Mouse (Mus musculus): ENCODE measurements at regions not wholly inside any gene's neighbourhood (a gene's known extent, or its start where the extent isn't known, plus 50 kb on each side); places are given as distances from the start of the nearest gene placed in this dataset.

DNA sequence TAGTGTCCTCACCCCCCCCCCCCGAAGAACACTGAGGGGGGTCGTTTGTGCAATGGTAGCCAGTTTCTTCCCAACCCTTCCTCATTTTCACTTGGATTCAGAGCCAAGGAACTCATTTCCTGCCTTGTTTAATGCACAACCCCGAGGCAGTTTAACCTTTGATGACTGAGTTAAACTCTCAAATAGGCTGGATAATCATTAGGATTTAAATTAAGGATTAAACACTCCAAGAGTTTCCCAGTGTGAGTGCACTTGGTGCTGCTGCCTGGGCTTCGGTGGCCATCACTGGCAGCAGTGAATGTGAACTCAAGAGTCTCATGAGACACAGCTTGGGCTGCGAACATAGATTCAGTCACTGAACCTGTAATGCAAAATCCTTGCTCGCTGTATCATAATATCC is 124.7 kb upstream of the St8sia2 start:
- Histone ChIP-seq H3K4me3 (ENCODE audit: low read depth, low read length) (no peak overlapping the region), H3K4me1 (ENCODE audit: control insufficient read depth, insufficient read depth, low read length) (no peaks in the 10 kb centered on the region), H3K4me2 (ENCODE audit: low read depth) (no peak overlapping the region), H3K27me3 (ENCODE audit: control insufficient read depth, insufficient read depth, low read length) (no peaks in the 10 kb centered on the region), H3K27ac (ENCODE audit: low read depth, low read length) (no peak overlapping the region), H3K36me3 (ENCODE audit: control insufficient read depth, insufficient read depth, low read length) (no peaks in the 10 kb centered on the region), H3K9me3 (ENCODE audit: control insufficient read depth, low read length) (no peaks in the 10 kb centered on the region), H3K9ac (ENCODE audit: low read length) (no peak overlapping the region)
- WGBS: 78% methylated on average over 6 of the region's 6 CpGs
- DNase-seq (ENCODE audit: low spot score): no peak
- ATAC-seq (ENCODE audit: insufficient read depth, low FRiP score, low TSS enrichment): no peak

DNA sequence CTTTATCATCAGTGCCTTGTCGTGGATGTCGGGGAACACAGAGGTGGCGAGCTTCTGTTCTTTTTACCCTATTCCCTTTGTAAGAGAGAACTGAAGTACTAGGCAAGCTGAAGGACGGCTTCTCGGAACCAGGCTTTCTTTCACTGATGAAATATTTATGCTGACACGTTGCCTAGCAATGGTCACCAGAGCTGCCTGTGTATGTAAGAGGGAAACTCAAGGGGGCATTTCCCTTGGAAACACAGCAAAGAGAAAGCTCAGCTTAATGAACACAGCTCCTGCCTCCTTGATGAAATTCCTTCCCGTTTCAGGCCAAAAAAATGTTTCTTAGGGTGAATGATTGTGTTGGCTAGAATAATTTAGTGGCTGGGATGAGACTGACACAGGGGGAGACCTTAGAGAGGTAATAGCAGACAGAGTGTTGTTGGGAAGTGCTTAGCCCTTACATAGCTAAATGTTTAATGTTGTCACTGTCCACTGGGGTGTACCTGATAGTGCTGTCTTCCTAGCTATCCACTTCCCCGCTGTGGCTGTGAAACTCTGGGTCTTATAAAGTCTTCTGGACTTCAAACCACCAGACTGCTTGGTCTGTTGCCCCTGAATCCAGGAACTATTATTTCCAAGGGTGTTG is 116.8 kb upstream of the St8sia2 start:
- peak; percentile 24 for DNase-seq (ENCODE audit: low spot score)
- no peak for ATAC-seq (ENCODE audit: insufficient read depth, low FRiP score, low TSS enrichment)

GRCm38 (mm10) chr7:74112071-74112470 is 98.6 kb upstream of the St8sia2 start:
- no peak overlapping the region for H3K4me3 ChIP-seq (ENCODE audit: low read depth, low read length)
- ATAC-seq (ENCODE audit: insufficient read depth, low FRiP score, low TSS enrichment) (no peak), DNase-seq (ENCODE audit: low spot score) (no peak)
- no peaks in the 10 kb centered on the region for H3K9me3 ChIP-seq (ENCODE audit: control insufficient read depth, low read length)
- H3K9ac ChIP-seq (ENCODE audit: low read length): no peak overlapping the region
- H3K4me1 ChIP-seq (ENCODE audit: control insufficient read depth, insufficient read depth, low read length): no peaks in the 10 kb centered on the region
- H3K27ac ChIP-seq (ENCODE audit: low read depth, low read length): no peak overlapping the region
- no peak overlapping the region for H3K4me2 ChIP-seq (ENCODE audit: low read depth)
- no peaks in the 10 kb centered on the region for H3K36me3 ChIP-seq (ENCODE audit: control insufficient read depth, insufficient read depth, low read length)
- WGBS: 51% methylated on average over 2 of the region's 2 CpGs
- no peaks in the 10 kb centered on the region for H3K27me3 ChIP-seq (ENCODE audit: control insufficient read depth, insufficient read depth, low read length)

More for the DNA sequence above, 116.8 kb upstream of the St8sia2 start:
- peaks cover 4% of the 10 kb centered on the region; the same call in 1 of the 2 replicates for H3K4me1 ChIP-seq (ENCODE audit: control insufficient read depth, insufficient read depth, low read length)
- no peak overlapping the region for H3K4me3 ChIP-seq (ENCODE audit: low read depth, low read length)
- no peaks in the 10 kb centered on the region for H3K27me3 ChIP-seq (ENCODE audit: control insufficient read depth, insufficient read depth, low read length)
- WGBS: 36% methylated on average over 8 of the region's 8 CpGs
- no peak overlapping the region for H3K27ac ChIP-seq (ENCODE audit: low read depth, low read length)
- no peak overlapping the region for H3K4me2 ChIP-seq (ENCODE audit: low read depth)
- H3K9me3 ChIP-seq (ENCODE audit: control insufficient read depth, low read length): no peaks in the 10 kb centered on the region
- no peak overlapping the region for H3K9ac ChIP-seq (ENCODE audit: low read length)
- no peaks in the 10 kb centered on the region for H3K36me3 ChIP-seq (ENCODE audit: control insufficient read depth, insufficient read depth, low read length)

GRCm38 (mm10) chr7:74108347-74108746 is 94.9 kb upstream of the St8sia2 start:
- Histone ChIP-seq H3K27ac (ENCODE audit: low read depth, low read length) (no peak overlapping the region), H3K4me2 (ENCODE audit: low read depth) (no peak overlapping the region), H3K36me3 (ENCODE audit: control insufficient read depth, insufficient read depth, low read length) (no peaks in the 10 kb centered on the region), H3K4me1 (ENCODE audit: control insufficient read depth, insufficient read depth, low read length) (no peaks in the 10 kb centered on the region), H3K9me3 (ENCODE audit: control insufficient read depth, low read length) (no peaks in the 10 kb centered on the region), H3K4me3 (ENCODE audit: low read depth, low read length) (no peak overlapping the region), H3K27me3 (ENCODE audit: control insufficient read depth, insufficient read depth, low read length) (no peaks in the 10 kb centered on the region), H3K9ac (ENCODE audit: low read length) (no peak overlapping the region)
- 67% methylated on average over 3 of the region's 3 CpGs for WGBS
- no peak for DNase-seq (ENCODE audit: low spot score)
- no peak for ATAC-seq (ENCODE audit: insufficient read depth, low FRiP score, low TSS enrichment)

GRCm38 (mm10) chr7:74107176-74107928 is 93.9 kb upstream of the St8sia2 start:
- H3K4me3 ChIP-seq (ENCODE audit: low read depth, low read length): no peak overlapping the region

DNA sequence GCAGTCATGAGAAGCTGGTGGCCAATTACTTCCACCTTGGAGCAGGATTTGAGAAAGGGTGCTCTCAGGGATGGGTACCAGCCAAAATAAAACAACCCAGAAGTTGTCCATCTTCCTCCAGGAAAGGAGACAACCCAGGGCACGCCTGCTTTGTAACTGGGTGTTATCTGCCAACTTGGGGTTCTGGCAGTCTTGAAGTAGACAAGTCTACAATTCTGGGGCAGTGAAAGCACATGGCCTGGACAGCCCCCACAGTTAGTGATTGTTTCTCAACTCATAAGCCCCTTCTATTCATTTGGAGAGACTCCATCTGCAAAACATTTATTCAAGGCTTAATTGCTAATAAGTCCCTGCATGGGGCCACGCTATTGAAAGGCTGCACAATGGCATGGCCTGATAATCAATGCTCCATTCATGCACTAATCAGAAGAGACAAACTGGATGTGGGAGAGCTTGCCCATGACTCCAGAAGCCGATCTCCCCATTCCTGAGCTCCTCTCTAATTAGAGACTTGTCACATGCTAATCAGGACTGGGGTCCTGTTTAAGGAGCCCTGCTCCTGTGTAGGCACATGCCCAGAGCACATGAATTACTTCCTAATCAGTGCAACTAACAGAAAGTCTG is 78.0 kb upstream of the St8sia2 start:
- ATAC-seq (ENCODE audit: insufficient read depth, low FRiP score, low TSS enrichment): no peak
- WGBS: 64% methylated on average over 3 of the region's 3 CpGs
- no peak for DNase-seq (ENCODE audit: low spot score)

More at GRCm38 (mm10) chr7:74107176-74107928, 93.9 kb upstream of the St8sia2 start:
- no peaks in the 10 kb centered on the region for H3K9me3 ChIP-seq (ENCODE audit: control insufficient read depth, low read length)
- no peaks in the 10 kb centered on the region for H3K27me3 ChIP-seq (ENCODE audit: control insufficient read depth, insufficient read depth, low read length)
- H3K9ac ChIP-seq (ENCODE audit: low read length): no peak overlapping the region
- H3K27ac ChIP-seq (ENCODE audit: low read depth, low read length): no peak overlapping the region
- DNase-seq (ENCODE audit: low spot score) (peak; percentile 40), ATAC-seq (ENCODE audit: insufficient read depth, low FRiP score, low TSS enrichment) (no peak)
- WGBS: 65% methylated on average over 5 of the region's 5 CpGs
- H3K4me2 ChIP-seq (ENCODE audit: low read depth): no peak overlapping the region
- no peaks in the 10 kb centered on the region for H3K4me1 ChIP-seq (ENCODE audit: control insufficient read depth, insufficient read depth, low read length)
- no peaks in the 10 kb centered on the region for H3K36me3 ChIP-seq (ENCODE audit: control insufficient read depth, insufficient read depth, low read length)

GRCm38 (mm10) chr7:74080846-74081235 is 67.4 kb upstream of the St8sia2 start:
- Histone ChIP-seq H3K27me3 (ENCODE audit: control insufficient read depth, insufficient read depth, low read length) (no peaks in the 10 kb centered on the region), H3K36me3 (ENCODE audit: control insufficient read depth, insufficient read depth, low read length) (no peaks in the 10 kb centered on the region), H3K9ac (ENCODE audit: low read length) (no peak overlapping the region), H3K27ac (ENCODE audit: low read depth, low read length) (no peak overlapping the region), H3K4me3 (ENCODE audit: low read depth, low read length) (no peak overlapping the region), H3K4me2 (ENCODE audit: low read depth) (no peak overlapping the region), H3K9me3 (ENCODE audit: control insufficient read depth, low read length) (no peaks in the 10 kb centered on the region), H3K4me1 (ENCODE audit: control insufficient read depth, insufficient read depth, low read length) (no peaks in the 10 kb centered on the region)
- 70% methylated on average over 4 of the region's 4 CpGs for WGBS
- DNase-seq (ENCODE audit: low spot score): no peak
- ATAC-seq (ENCODE audit: insufficient read depth, low FRiP score, low TSS enrichment): no peak

More for the DNA sequence above, 78.0 kb upstream of the St8sia2 start:
- H3K27ac ChIP-seq (ENCODE audit: low read depth, low read length): no peak overlapping the region
- no peaks in the 10 kb centered on the region for H3K9me3 ChIP-seq (ENCODE audit: control insufficient read depth, low read length)
- H3K4me2 ChIP-seq (ENCODE audit: low read depth): no peak overlapping the region
- H3K4me1 ChIP-seq (ENCODE audit: control insufficient read depth, insufficient read depth, low read length): no peaks in the 10 kb centered on the region
- no peak overlapping the region for H3K4me3 ChIP-seq (ENCODE audit: low read depth, low read length)
- no peak overlapping the region for H3K9ac ChIP-seq (ENCODE audit: low read length)
- no peaks in the 10 kb centered on the region for H3K27me3 ChIP-seq (ENCODE audit: control insufficient read depth, insufficient read depth, low read length)
- no peaks in the 10 kb centered on the region for H3K36me3 ChIP-seq (ENCODE audit: control insufficient read depth, insufficient read depth, low read length)

- 72% methylated on average over 9 of the region's 9 CpGs for WGBS
- H3K9ac ChIP-seq (ENCODE audit: low read length): no peak overlapping the region
Measured at GRCm38 (mm10) chr7:74080079-74080845, 66.8 kb upstream of the St8sia2 start.

More at GRCm38 (mm10) chr7:74080079-74080845, 66.8 kb upstream of the St8sia2 start:
- ATAC-seq (ENCODE audit: insufficient read depth, low FRiP score, low TSS enrichment): no peak
- H3K36me3 ChIP-seq (ENCODE audit: control insufficient read depth, insufficient read depth, low read length): no peaks in the 10 kb centered on the region
- no peaks in the 10 kb centered on the region for H3K9me3 ChIP-seq (ENCODE audit: control insufficient read depth, low read length)
- DNase-seq (ENCODE audit: low spot score): no peak
- H3K4me1 ChIP-seq (ENCODE audit: control insufficient read depth, insufficient read depth, low read length): no peaks in the 10 kb centered on the region
- no peak overlapping the region for H3K4me3 ChIP-seq (ENCODE audit: low read depth, low read length)
- no peaks in the 10 kb centered on the region for H3K27me3 ChIP-seq (ENCODE audit: control insufficient read depth, insufficient read depth, low read length)
- no peak overlapping the region for H3K4me2 ChIP-seq (ENCODE audit: low read depth)
- no peak overlapping the region for H3K27ac ChIP-seq (ENCODE audit: low read depth, low read length)
